Mouse (Mus musculus) MEL (cell line): ENCODE results near the gene Gpr1. TPM values are rescaled to one million over a fixed set of nuclear protein-coding genes. Genes with fewer than 3 reads are reported as not detected.

ENCODE experiments used
- DNase-seq: peaks from one replicate; pipeline ENCODE4 v3.0.0; 2011; ENCODE audit warnings: low read depth, low spot score
- H3K27ac ChIP-seq: 2 replicates; pipeline ENCODE4 v1.5.1; 2012; ENCODE audit warnings: low read depth, mild to moderate bottlenecking, control low read depth, low read length, moderate library complexity; ENCODE audit not compliant: control insufficient read depth
- H3K27me3 ChIP-seq, 2 experiments: fragments of 150-350 bp in 1 of 2; sonication (generic) in 1 of 2; 2 replicates each; pipeline ENCODE4 v1.6.1; 2012; ENCODE audit warnings: low read length in 2 of 2, mild to moderate bottlenecking in 2 of 2, improper control_type of control experiment in 1 of 2, moderate library complexity in 1 of 2; ENCODE audit not compliant: insufficient read depth in 2 of 2, control insufficient read depth in 1 of 2
- H3K36me3 ChIP-seq, 2 experiments: 2 replicates each; pipeline ENCODE4 v1.6.1; 2012 to 2014; ENCODE audit warnings: low read length in 2 of 2, improper control_type of control experiment in 1 of 2, inconsistent platforms in 1 of 2, mild to moderate bottlenecking in 1 of 2; ENCODE audit not compliant: insufficient read depth in 2 of 2, control insufficient read depth in 1 of 2
- H3K4me1 ChIP-seq, 2 experiments: fragments of 150-350 bp in 1 of 2; sonication (generic) in 1 of 2; 2 replicates each; pipeline ENCODE4 v1.6.1; 2012; ENCODE audit warnings: low read length in 2 of 2, improper control_type of control experiment in 1 of 2, mild to moderate bottlenecking in 1 of 2; ENCODE audit not compliant: insufficient read depth in 2 of 2, control insufficient read depth in 1 of 2
- H3K4me3 ChIP-seq, 2 experiments: fragments of 150-350 bp in 1 of 2; sonication (generic) in 1 of 2; 2 replicates each; pipeline ENCODE4 v1.5.1; 2012; ENCODE audit warnings: low read depth in 2 of 2, low read length in 2 of 2, mild to moderate bottlenecking in 2 of 2, moderate library complexity in 2 of 2, control low read depth in 1 of 2, improper control_type of control experiment in 1 of 2; ENCODE audit not compliant: control insufficient read depth in 1 of 2, insufficient read depth in 1 of 2
- H3K79me2 ChIP-seq: 2 replicates; pipeline ENCODE4 v1.6.1; 2012; ENCODE audit warnings: mild to moderate bottlenecking, low read length, moderate library complexity; ENCODE audit not compliant: control insufficient read depth, poor library complexity, insufficient read depth
- H3K9ac ChIP-seq: 2 replicates; pipeline ENCODE4 v1.6.1; 2012; ENCODE audit warnings: low read depth, mild to moderate bottlenecking, control low read depth, low read length, moderate library complexity; ENCODE audit not compliant: control insufficient read depth, poor library complexity, severe bottlenecking
- H3K9me3 ChIP-seq: fragments of 150-350 bp; sonication (generic); replicated peaks from 2 replicates; pipeline ENCODE4 v1.6.1; 2012; ENCODE audit warnings: mild to moderate bottlenecking, low read length, improper control_type of control experiment, moderate library complexity; ENCODE audit not compliant: insufficient read depth
- CHD2 ChIP-seq: IDR thresholded peaks from 2 replicates; pipeline ENCODE4 v1.6.1; 2011; ENCODE audit warnings: low read length, improper control_type of control experiment
- CTCF ChIP-seq, 3 experiments: IDR thresholded peaks in 2 of 3; conservative IDR thresholded peaks in 1 of 3; 2 replicates each; pipeline ENCODE4 v1.5.1; 2011 to 2012; ENCODE audit warnings: low read length in 3 of 3, low read depth in 2 of 3, mild to moderate bottlenecking in 2 of 3, improper control_type of control experiment in 1 of 3, inconsistent platforms in 1 of 3, mixed read lengths in 1 of 3, moderate library complexity in 1 of 3; ENCODE audit not compliant: control insufficient read depth in 1 of 3, insufficient read depth in 1 of 3, poor library complexity in 1 of 3, severe bottlenecking in 1 of 3
- EP300 ChIP-seq, 2 experiments: IDR thresholded peaks; 2 replicates each; pipeline ENCODE4 v1.6.1; 2011; ENCODE audit warnings: improper control_type of control experiment in 2 of 2, low read length in 2 of 2, low read depth in 1 of 2, mild to moderate bottlenecking in 1 of 2
- ETS1 ChIP-seq: IDR thresholded peaks from 2 replicates; pipeline ENCODE4 v1.6.1; 2012; ENCODE audit warnings: low read depth, mild to moderate bottlenecking, inconsistent platforms, low read length, improper control_type of control experiment, moderate library complexity
- GATA1 ChIP-seq: IDR thresholded peaks from 2 replicates; pipeline ENCODE4 v1.6.1; 2011; ENCODE audit warnings: low read depth, low read length, improper control_type of control experiment
- JUND ChIP-seq: IDR thresholded peaks from 2 replicates; pipeline ENCODE4 v1.6.1; 2011; ENCODE audit warnings: low read depth, mild to moderate bottlenecking, improper control_type of control experiment, low read length
- KAT2A ChIP-seq: conservative IDR thresholded peaks from 2 replicates; pipeline ENCODE4 v1.6.1; 2012; ENCODE audit warnings: low read depth, low read length, improper control_type of control experiment, inconsistent platforms
- MAX ChIP-seq: IDR thresholded peaks from 2 replicates; pipeline ENCODE4 v1.6.1; 2011; ENCODE audit warnings: low read length, improper control_type of control experiment
- MEF2A ChIP-seq: IDR thresholded peaks from 2 replicates; pipeline ENCODE4 v1.6.1; 2014; ENCODE audit warnings: low read depth, mild to moderate bottlenecking, inconsistent platforms, low read length, improper control_type of control experiment; ENCODE audit not compliant: poor library complexity, insufficient replicate concordance, severe bottlenecking; ENCODE audit errors: extremely low read depth
- MYC ChIP-seq: IDR thresholded peaks from 2 replicates; pipeline ENCODE4 v1.6.1; 2011; ENCODE audit warnings: low read depth, mild to moderate bottlenecking, low read length, improper control_type of control experiment, moderate library complexity
- NRF1 ChIP-seq: IDR thresholded peaks from 2 replicates; pipeline ENCODE4 v1.6.1; 2014; ENCODE audit warnings: low read depth, mild to moderate bottlenecking, inconsistent platforms, low read length, improper control_type of control experiment, moderate library complexity; ENCODE audit not compliant: poor library complexity, insufficient read depth, severe bottlenecking
- POLR2AphosphoS2 ChIP-seq: IDR thresholded peaks from 2 replicates; pipeline ENCODE4 v1.6.1; 2011; ENCODE audit warnings: low read length, improper control_type of control experiment
- POLR2AphosphoS5 ChIP-seq: IDR thresholded peaks from 2 replicates; pipeline ENCODE4 v1.6.1; 2012; ENCODE audit warnings: low read depth, borderline replicate concordance, mild to moderate bottlenecking, inconsistent platforms, low read length, moderate library complexity, mixed read lengths
- RAD21 ChIP-seq: IDR thresholded peaks from 2 replicates; pipeline ENCODE4 v1.6.1; 2011; ENCODE audit warnings: mild to moderate bottlenecking, low read depth, low read length, improper control_type of control experiment
- RCOR1 ChIP-seq: IDR thresholded peaks from 2 replicates; pipeline ENCODE4 v1.6.1; 2012; ENCODE audit warnings: low read depth, mild to moderate bottlenecking, inconsistent platforms, low read length, improper control_type of control experiment
- SMC3 ChIP-seq: IDR thresholded peaks from 2 replicates; pipeline ENCODE4 v1.6.1; 2011; ENCODE audit warnings: low read depth, low read length, improper control_type of control experiment
- TAL1 ChIP-seq: IDR thresholded peaks from 2 replicates; pipeline ENCODE4 v1.6.1; 2012; ENCODE audit warnings: mild to moderate bottlenecking, inconsistent platforms, low read length, moderate library complexity, mixed read lengths
- TBP ChIP-seq: IDR thresholded peaks from 2 replicates; pipeline ENCODE4 v1.8.0; 2011; ENCODE audit warnings: low read depth, low read length, improper control_type of control experiment
- USF1 ChIP-seq: IDR thresholded peaks from 2 replicates; pipeline ENCODE4 v1.6.1; 2014; ENCODE audit warnings: low read depth, mild to moderate bottlenecking, inconsistent platforms, low read length, improper control_type of control experiment, moderate library complexity
- USF2 ChIP-seq, 2 experiments: IDR thresholded peaks; 2 replicates each; pipeline ENCODE4 v1.6.1; 2011 to 2012; ENCODE audit warnings: improper control_type of control experiment in 2 of 2, low read length in 2 of 2, borderline replicate concordance in 1 of 2, inconsistent platforms in 1 of 2, low read depth in 1 of 2, mild to moderate bottlenecking in 1 of 2; ENCODE audit not compliant: insufficient read depth in 1 of 2
- ZC3H11A ChIP-seq: IDR thresholded peaks from 2 replicates; pipeline ENCODE4 v1.6.1; 2012; ENCODE audit warnings: low read depth, mild to moderate bottlenecking, inconsistent platforms, low read length, improper control_type of control experiment
- polyA plus RNA-seq, 2 experiments: library from polyadenylated mRNA; stranded (reverse) in 1 of 2; unstranded in 1 of 2; fragments of >175 nt in 1 of 2; fragments of >200 nt in 1 of 2; gene quantifications; 2 replicates each; pipeline versions ENCODE4 v1.2.1 to v1.2.4; 2012; ENCODE audit warnings: low replicate concordance in 2 of 2, low read depth in 1 of 2; ENCODE audit not compliant: insufficient read length in 2 of 2, insufficient read depth in 1 of 2, missing spikeins in 1 of 2
- total RNA-seq: library from RNA; depleted of rRNA; stranded (reverse); fragments of 300-350 nt; gene quantifications from 2 replicates; pipeline ENCODE4 v1.2.3, GENCODE M21; 2012; rRNA removed

Gpr1 gene
- total and polyA plus RNA-seq, 3 experiments, result 0.04 TPM; not detected in 2

- DNase-seq, result no peak
- peaks cover 2 to 3% of the 10 kb centered on the region in 2 experiments; a peak in 2 of 4 replicates for H3K36me3 ChIP-seq
- TF ChIP-seq MEF2A, result no peak
- TF ChIP-seq RAD21, result no peak
- TF ChIP-seq NRF1, result no peak
- no peak for TF ChIP-seq CTCF (IDR thresholded peaks at IDR 0.05 in 2 of 3, conservative IDR thresholded peaks at IDR 0.05 in 1 of 3; ENCODE audit: control insufficient read depth in 1 of 3, insufficient read depth in 1 of 3, low read depth in 2 of 3, low read length in 3 of 3, poor library complexity in 1 of 3, severe bottlenecking in 1 of 3)
- no peak for TF ChIP-seq KAT2A
- no peak for TF ChIP-seq GATA1
- no peak for TF ChIP-seq MAX
- TF ChIP-seq MYC, result no peak
- no peak for TF ChIP-seq POLR2AphosphoS2
- no peak for TF ChIP-seq EP300 (IDR thresholded peaks at IDR 0.05; ENCODE audit: low read depth in 1 of 2, low read length in 2 of 2)
- TF ChIP-seq TBP, result no peak
- TF ChIP-seq TAL1, result no peak
- TF ChIP-seq USF1, result no peak
- TF ChIP-seq RCOR1, result no peak
- TF ChIP-seq ZC3H11A, result no peak
- TF ChIP-seq CHD2, result no peak
- no peak for TF ChIP-seq USF2 (IDR thresholded peaks at IDR 0.05; ENCODE audit: borderline replicate concordance in 1 of 2, insufficient read depth in 1 of 2, low read depth in 1 of 2, low read length in 2 of 2)
- TF ChIP-seq SMC3, result no peak
- no peaks in the 10 kb centered on the region for H3K9me3 ChIP-seq
- no peak overlapping the region for H3K9ac ChIP-seq
- no peaks in the 10 kb centered on the region for H3K4me1 ChIP-seq
- H3K27me3 ChIP-seq, result no peaks in the 10 kb centered on the region
- H3K27ac ChIP-seq, result no peak overlapping the region
- H3K4me3 ChIP-seq, result no peak overlapping the region
- no peaks in the 10 kb centered on the region for H3K79me2 ChIP-seq
Observed at GRCm38 (mm10) chr1:63137971-63138370, 76.4 kb downstream of the Gpr1 start.

GRCm38 (mm10) chr1:63134530-63134929 lies 79.8 kb downstream of the Gpr1 start:
- DNase-seq, result no peak
- Histone ChIP-seq H3K27me3 (no peaks in the 10 kb centered on the region), H3K9ac (no peak overlapping the region), H3K36me3 (peaks cover 0 to 10% of the 10 kb centered on the region in 2 experiments; a peak in 2 of 4 replicates), H3K9me3 (no peaks in the 10 kb centered on the region), H3K4me3 (no peak overlapping the region), H3K27ac (no peak overlapping the region), H3K4me1 (peaks cover 3% of the 10 kb centered on the region in 2 experiments; a peak in 3 of 4 replicates), H3K79me2 (peaks cover 1% of the 10 kb centered on the region; the same call in 1 of the 2 replicates)
- TF ChIP-seq JUND (no peak), POLR2AphosphoS5 (no peak), ETS1 (no peak)
- TF ChIP-seq, all 39 proteins: peak for 0

Other genes starting within 250 kb of the Gpr1 start
- 4.0 and 4.3 TPM in 2 replicates for gene Ino80d, start 99.9 kb downstream of the Gpr1 start, total RNA-seq
- gene Ino80d, start 99.9 kb downstream of the Gpr1 start, polyA plus RNA-seq, result 1 to 10 TPM in 1 of 2 experiments, not detected in 1; 5.8 TPM
- 1,600 and 1,846 TPM in 2 replicates for gene Eef1b2, start 37.7 kb downstream of the Gpr1 start, total RNA-seq
- gene Eef1b2, start 37.7 kb downstream of the Gpr1 start, polyA plus RNA-seq, result 1,000 to 10,000 TPM; 1,696 to 2,991 TPM
- gene Ndufs1, start 37.7 kb downstream of the Gpr1 start, total RNA-seq, result 124 and 141 TPM in 2 replicates
- gene Ndufs1, start 37.7 kb downstream of the Gpr1 start, polyA plus RNA-seq, result 100 to 1,000 TPM; 139 to 163 TPM
- gene Zdbf2, start 58.7 kb upstream of the Gpr1 start, total RNA-seq, result not detected in 2 replicates
- not detected for gene Zdbf2, start 58.7 kb upstream of the Gpr1 start, polyA plus RNA-seq
- gene Adam23, start 231.3 kb upstream of the Gpr1 start, total RNA-seq, result not detected in 2 replicates
- gene Adam23, start 231.3 kb upstream of the Gpr1 start, polyA plus RNA-seq, result not detected